Mouse (Mus musculus) small intestine, adult 10 weeks (tissue): ENCODE measurements around the gene Gm11060. TPM values are rescaled to one million over a fixed set of nuclear protein-coding genes. Genes with fewer than 3 reads are reported as not detected.

Experiments
- polyA plus RNA-seq: library from polyadenylated mRNA; stranded (reverse); fragments of 350-450 nt; fragmentation: Illumina TruSeq; extraction: RNeasy Lipid Tissue Mini Kit (QIAGEN cat#74804); gene quantifications from one replicate; pipeline ENCODE4 v1.2.3, GENCODE M21; 2014; ENCODE audit warnings: low replicate concordance

The Gm11060 gene
- not detected for polyA plus RNA-seq

GRCm38 (mm10) chr2:105091718-105092117 is at the start of gene Gm11060:
TSS of gene Gm11060 (plus strand) at chr2:105092018.

GRCm38 (mm10) chr2:105126279-105126678 is 34.5 kb downstream of the Gm11060 start, which contains the start of gene Wt1:
TSS of gene Wt1 (plus strand) at chr2:105126529.

Other genes with a start within 250 kb of the Gm11060 start
- 2.6 TPM for gene Prrg4, start 242.1 kb upstream of the Gm11060 start, polyA plus RNA-seq
- 17.9 TPM for gene Ccdc73, start 224.2 kb upstream of the Gm11060 start, polyA plus RNA-seq
- gene Eif3m, start 74.9 kb upstream of the Gm11060 start, polyA plus RNA-seq: 314 TPM
- 0.22 TPM for gene Wt1, start 34.5 kb downstream of the Gm11060 start, polyA plus RNA-seq
- gene Them7, start 132.3 kb downstream of the Gm11060 start, polyA plus RNA-seq: not detected